Mouse (Mus musculus) lung, embryonic 16.5 days (tissue): ENCODE measurements at regions not wholly inside any gene's neighbourhood (a gene's known extent, or its start where the extent isn't known, plus 50 kb on each side); places are given as distances from the start of the nearest gene placed in this dataset.

Experiments
- ATAC-seq: fragments of 200-750 bp; cut with Nextera tagmentation; 2 replicates; pipeline ENCODE4 v1.8.0; 2017; ENCODE audit warnings: low read depth, mild to moderate bottlenecking, moderate library complexity
- H3K27ac ChIP-seq: fragments of 300-500 bp; sonication (generic); 2 replicates; pipeline ENCODE4 v1.5.1; 2014; ENCODE audit warnings: mild to moderate bottlenecking, control low read depth, low read length
- H3K27me3 ChIP-seq: fragments of 300-500 bp; sonication (generic); 2 replicates; pipeline ENCODE4 v1.6.1; 2014; ENCODE audit warnings: low read depth, low read length, mixed read lengths; ENCODE audit not compliant: control insufficient read depth, insufficient read depth
- H3K36me3 ChIP-seq: fragments of 300-500 bp; sonication (generic); 2 replicates; pipeline ENCODE4 v1.6.1; 2014; ENCODE audit warnings: low read length; ENCODE audit not compliant: control insufficient read depth, insufficient read depth
- H3K4me1 ChIP-seq: fragments of 300-500 bp; sonication (generic); replicated peaks from 2 replicates; pipeline ENCODE4 v1.6.1; 2014; ENCODE audit warnings: low read length, mixed read lengths; ENCODE audit not compliant: control insufficient read depth, insufficient read depth
- H3K4me2 ChIP-seq: fragments of 300-500 bp; sonication (generic); 2 replicates; pipeline ENCODE4 v1.6.1; 2014; ENCODE audit warnings: low read depth, low read length, control low read depth
- H3K4me3 ChIP-seq: fragments of 300-500 bp; sonication (generic); 2 replicates; pipeline ENCODE4 v1.5.1; 2014; ENCODE audit warnings: mild to moderate bottlenecking, low read length, control low read depth
- H3K9ac ChIP-seq: fragments of 300-500 bp; sonication (generic); 2 replicates; pipeline ENCODE4 v1.6.1; 2014; ENCODE audit warnings: low read length, control low read depth
- H3K9me3 ChIP-seq: fragments of 300-500 bp; sonication (generic); 2 replicates; pipeline ENCODE4 v1.6.1; 2016; ENCODE audit warnings: low read length; ENCODE audit not compliant: control insufficient read depth
- WGBS: fragments of 180-500 bp; shearing (Covaris S2); extraction: QIAGEN DNeasy Blood & Tissue Kit; methylation state at CpG from one replicate; pipeline ENCODE4 v1.1.7; 2014; 5-methylcytosine and 5-hydroxymethylcytosine counted together

DNA sequence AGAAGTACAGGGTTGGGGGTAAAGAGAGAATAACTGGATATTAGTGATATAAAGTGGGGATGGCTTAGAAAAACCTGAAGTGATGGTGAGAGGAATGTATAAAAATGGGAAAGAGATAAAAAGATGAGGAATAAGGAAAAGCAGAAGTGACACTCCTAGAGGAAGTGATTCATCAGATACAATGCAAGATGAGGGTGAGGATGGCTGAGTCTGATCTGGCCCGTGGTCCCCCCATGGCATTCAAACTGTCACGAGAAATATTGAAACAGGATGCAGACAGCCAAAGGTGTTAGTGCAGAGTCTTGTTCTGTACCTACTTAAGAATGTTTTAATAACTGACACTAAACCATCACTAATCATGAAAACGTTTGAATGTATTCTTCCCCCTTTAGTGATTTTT, 56.2 kb upstream of the Kitl start:
- WGBS = 55% methylated on average over 3 of the region's 3 CpGs

DNA sequence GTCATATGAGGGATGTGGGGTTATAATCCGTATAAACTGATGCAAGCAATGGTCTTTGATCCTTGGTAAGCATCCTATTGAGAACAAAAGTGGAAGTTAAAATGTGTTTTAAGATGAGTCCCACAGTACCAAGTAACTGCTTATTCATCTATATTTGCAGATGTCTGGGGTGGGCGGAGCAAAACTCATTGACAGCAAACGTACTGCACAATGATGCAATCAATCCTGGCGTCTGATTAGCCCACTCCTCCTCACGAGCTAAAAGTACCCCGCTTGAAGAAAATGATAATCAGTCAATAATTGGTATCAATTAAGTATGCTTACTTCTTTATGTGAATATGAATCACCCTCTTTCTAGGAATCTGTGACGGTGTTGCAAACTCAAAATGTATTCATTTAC, 62.9 kb upstream of the Kitl start:
- H3K9me3 ChIP-seq = no peaks in the 10 kb centered on the region
- no peak overlapping the region for H3K9ac ChIP-seq
- no peak for ATAC-seq
- H3K4me2 ChIP-seq = no peak overlapping the region
- no peaks in the 10 kb centered on the region for H3K27me3 ChIP-seq
- H3K4me3 ChIP-seq = no peak overlapping the region
- no peak overlapping the region for H3K27ac ChIP-seq
- no peaks in the 10 kb centered on the region for H3K36me3 ChIP-seq
- 0 out of 2 replicates have a peak, but pooled peaks cover 3% of the 10 kb centered on the region for H3K4me1 ChIP-seq
- WGBS = 78% methylated on average over 7 of the region's 7 CpGs

More for the DNA sequence above, 56.2 kb upstream of the Kitl start:
- no peak overlapping the region for H3K9ac ChIP-seq
- no peak overlapping the region for H3K4me3 ChIP-seq
- no peak overlapping the region for H3K4me2 ChIP-seq
- no peaks in the 10 kb centered on the region for H3K4me1 ChIP-seq
- H3K27me3 ChIP-seq = no peaks in the 10 kb centered on the region
- H3K9me3 ChIP-seq = no peaks in the 10 kb centered on the region
- no peak for ATAC-seq
- H3K36me3 ChIP-seq = no peaks in the 10 kb centered on the region
- H3K27ac ChIP-seq = no peak overlapping the region

DNA sequence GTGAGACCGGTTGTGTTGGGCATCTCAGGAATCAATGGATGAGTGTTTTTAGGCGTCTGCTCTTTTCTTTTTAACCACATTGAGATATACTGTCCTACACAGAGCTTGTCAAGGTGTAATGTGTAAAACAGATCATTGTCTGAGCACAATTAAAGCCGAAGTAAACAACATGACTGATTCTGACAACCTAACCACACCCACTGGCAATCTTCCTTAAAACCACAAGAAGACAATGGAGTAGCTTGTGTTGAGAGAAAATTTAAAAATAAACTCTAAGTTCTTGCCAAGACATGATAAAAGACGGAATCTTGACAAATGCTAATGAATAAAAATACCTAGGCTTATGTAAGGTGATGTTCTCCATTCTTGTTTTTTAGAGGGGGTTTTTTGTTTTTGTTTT, 63.7 kb upstream of the Kitl start:
- H3K4me1 ChIP-seq = 0 out of 2 replicates have a peak, but pooled peaks cover 3% of the 10 kb centered on the region
- H3K27ac ChIP-seq = no peak overlapping the region
- 62% methylated on average over 4 of the region's 4 CpGs for WGBS
- ATAC-seq = no peak
- H3K4me3 ChIP-seq = no peak overlapping the region
- H3K9ac ChIP-seq = no peak overlapping the region
- H3K27me3 ChIP-seq = no peaks in the 10 kb centered on the region
- no peaks in the 10 kb centered on the region for H3K9me3 ChIP-seq
- no peaks in the 10 kb centered on the region for H3K36me3 ChIP-seq
- H3K4me2 ChIP-seq = no peak overlapping the region

DNA sequence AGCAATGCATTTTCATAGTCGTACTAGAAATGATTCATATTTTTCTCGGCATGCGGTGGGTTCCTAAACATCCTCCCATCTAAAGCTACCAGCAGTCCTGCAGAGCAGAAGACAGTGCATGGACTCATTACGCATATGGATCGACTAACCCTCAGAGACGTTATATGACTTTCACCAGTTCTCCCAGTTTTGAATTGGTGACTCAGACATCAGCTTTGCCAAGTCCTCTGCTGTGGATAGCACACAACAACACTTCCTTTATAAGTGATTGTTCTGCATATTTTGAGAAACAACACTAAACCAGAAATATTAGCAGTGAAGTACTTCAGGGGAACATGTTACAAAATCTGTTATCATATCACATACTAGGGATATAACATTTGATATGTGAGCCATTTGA, 64.1 kb upstream of the Kitl start:
- ATAC-seq = no peak
- Histone ChIP-seq H3K4me3 (no peak overlapping the region), H3K27me3 (no peaks in the 10 kb centered on the region), H3K27ac (no peak overlapping the region), H3K4me2 (no peak overlapping the region), H3K9me3 (no peaks in the 10 kb centered on the region), H3K9ac (no peak overlapping the region), H3K36me3 (no peaks in the 10 kb centered on the region), H3K4me1 (0 out of 2 replicates have a peak, but pooled peaks cover 3% of the 10 kb centered on the region)
- 79% methylated on average over 6 of the region's 6 CpGs for WGBS

DNA sequence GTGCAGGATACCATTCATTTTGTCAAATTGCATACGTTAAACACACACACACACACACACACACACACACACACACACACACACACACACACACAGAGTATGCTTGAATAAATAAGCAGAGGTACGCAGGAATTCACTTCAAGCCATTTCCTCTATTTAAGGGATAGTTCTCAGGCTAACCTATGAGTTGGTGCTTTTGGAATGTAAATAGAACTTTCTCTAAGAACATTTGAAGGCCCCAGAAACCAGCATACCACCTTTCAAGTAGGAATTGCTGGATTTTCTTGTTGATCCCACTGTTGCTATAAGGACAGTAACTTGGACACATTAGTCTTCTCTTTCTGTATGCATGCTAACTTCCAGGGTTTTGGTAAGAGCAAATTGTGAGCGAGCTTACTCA, 66.7 kb upstream of the Kitl start:
- Histone ChIP-seq H3K36me3 (no peaks in the 10 kb centered on the region), H3K27me3 (no peaks in the 10 kb centered on the region), H3K9me3 (no peaks in the 10 kb centered on the region), H3K4me3 (no peak overlapping the region), H3K9ac (no peak overlapping the region), H3K27ac (peak overlapping the region; percentile 87), H3K4me2 (no peak overlapping the region), H3K4me1 (0 out of 2 replicates have a peak, but pooled peaks cover 3% of the 10 kb centered on the region)
- peak; percentile 86 for ATAC-seq
- WGBS = 40% methylated on average over 3 of the region's 3 CpGs

DNA sequence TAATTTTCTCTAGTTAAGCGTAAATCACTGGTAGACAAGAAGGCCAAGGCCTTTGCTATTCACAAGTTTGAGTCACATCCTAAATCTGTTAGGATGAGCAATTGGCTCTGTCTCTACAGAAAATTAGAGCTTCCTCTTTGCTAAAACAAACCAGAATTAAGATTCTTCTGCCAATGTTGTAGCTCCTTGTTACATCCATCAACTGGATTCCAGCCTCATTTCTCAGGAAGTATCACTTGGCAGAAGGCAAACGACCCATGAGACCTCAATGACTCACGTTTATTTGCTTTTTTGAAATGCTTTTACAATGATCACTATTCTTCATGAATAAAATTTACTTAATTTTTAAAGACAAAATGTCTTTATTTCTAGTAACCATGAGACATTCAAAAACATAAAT, 70.0 kb upstream of the Kitl start:
- WGBS = 56% methylated on average over 3 of the region's 3 CpGs
- Histone ChIP-seq H3K27ac (no peak overlapping the region), H3K9me3 (no peaks in the 10 kb centered on the region), H3K27me3 (no peaks in the 10 kb centered on the region), H3K4me3 (no peak overlapping the region), H3K36me3 (no peaks in the 10 kb centered on the region), H3K4me1 (0 out of 2 replicates have a peak, but pooled peaks cover 3% of the 10 kb centered on the region), H3K4me2 (no peak overlapping the region), H3K9ac (no peak overlapping the region)
- no peak for ATAC-seq

DNA sequence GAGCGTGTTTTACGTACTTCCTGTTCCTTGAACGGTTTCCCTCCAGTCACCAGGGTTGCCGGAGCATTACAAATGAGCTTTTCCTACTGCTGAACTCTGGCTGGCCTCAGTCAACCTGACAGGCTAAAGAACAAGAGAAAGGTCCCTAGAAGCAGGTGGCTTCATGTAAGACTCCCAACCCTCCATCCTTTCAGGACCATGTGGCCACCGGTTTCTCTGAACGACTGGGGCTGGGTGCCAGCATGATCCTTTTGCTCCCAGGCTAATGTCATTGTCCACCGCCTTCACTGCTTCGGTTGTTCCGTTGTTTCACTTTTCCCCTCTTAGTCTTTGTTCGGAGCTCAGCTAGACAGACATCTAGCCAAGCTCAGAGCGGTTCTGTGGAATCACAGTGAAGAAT, 73.8 kb upstream of the Kitl start:
- no peaks in the 10 kb centered on the region for H3K27me3 ChIP-seq
- H3K9me3 ChIP-seq = no peaks in the 10 kb centered on the region
- no peak overlapping the region for H3K9ac ChIP-seq
- H3K36me3 ChIP-seq = no peaks in the 10 kb centered on the region
- ATAC-seq = no peak
- H3K4me3 ChIP-seq = no peak overlapping the region
- H3K4me1 ChIP-seq = no peaks in the 10 kb centered on the region
- peak overlapping the region; percentile 57 for H3K27ac ChIP-seq
- H3K4me2 ChIP-seq = 0 out of 2 replicates have a peak overlapping the region, but pooled peaks have one; percentile 29
- WGBS = 60% methylated on average over 11 of the region's 11 CpGs

GRCm38 (mm10) chr10:99938901-99939300, 76.5 kb upstream of the Kitl start:
- H3K9ac ChIP-seq = no peak overlapping the region
- no peaks in the 10 kb centered on the region for H3K36me3 ChIP-seq
- no peaks in the 10 kb centered on the region for H3K9me3 ChIP-seq
- H3K4me1 ChIP-seq = no peaks in the 10 kb centered on the region
- H3K27ac ChIP-seq = no peak overlapping the region
- no peak overlapping the region for H3K4me3 ChIP-seq
- H3K27me3 ChIP-seq = no peaks in the 10 kb centered on the region
- 89% methylated on average over 6 of the region's 6 CpGs for WGBS
- no peak for ATAC-seq
- H3K4me2 ChIP-seq = no peak overlapping the region

- H3K27ac ChIP-seq = no peak overlapping the region
- H3K9me3 ChIP-seq = no peaks in the 10 kb centered on the region
- no peak overlapping the region for H3K4me3 ChIP-seq
- H3K36me3 ChIP-seq = no peaks in the 10 kb centered on the region
- H3K4me1 ChIP-seq = no peaks in the 10 kb centered on the region
- no peak overlapping the region for H3K9ac ChIP-seq
- ATAC-seq = no peak
- no peak overlapping the region for H3K4me2 ChIP-seq
- H3K27me3 ChIP-seq = no peaks in the 10 kb centered on the region
- 61% methylated on average over 1 of the region's 1 CpGs for WGBS
Observed at GRCm38 (mm10) chr10:99937921-99938618, 77.4 kb upstream of the Kitl start.
